Mouse (Mus musculus): ENCODE results near the gene Gm42674. TPM values are rescaled to one million over a fixed set of nuclear protein-coding genes. Genes with fewer than 3 reads are reported as not detected.

Gm42674 gene
- total and polyA plus RNA-seq, 2 experiments from 2014 or later = not detected

- no peak overlapping the region for H3K27ac ChIP-seq (ENCODE audit: low read depth)
- no peak for TF ChIP-seq CTCF (IDR thresholded peaks at IDR 0.05; ENCODE audit: low read depth)
- no peak for TF ChIP-seq EP300 (IDR thresholded peaks at IDR 0.05; ENCODE audit: low read depth)
- no peaks in the 10 kb centered on the region for H3K27me3 ChIP-seq (ENCODE audit: control insufficient read depth, insufficient read depth, low read length)
- WGBS = 71% methylated on average over 6 of the region's 6 CpGs
- H3K4me1 ChIP-seq (ENCODE audit: control insufficient read depth, insufficient read depth) = 0 out of 2 replicates have a peak, but pooled peaks cover 6% of the 10 kb centered on the region
- H3K9ac ChIP-seq (replicated peaks; ENCODE audit: low read depth, low read length) = no peak overlapping the region
- H3K4me3 ChIP-seq (ENCODE audit: low read depth, low read length) = no peak overlapping the region
- ATAC-seq (ENCODE audit: insufficient read depth, low read depth) (no peak), DNase-seq (ENCODE audit: low spot score) (no peak)
- H3K4me2 ChIP-seq (ENCODE audit: low read depth, low read length) = no peak overlapping the region
- 0 out of 2 replicates have a peak, but pooled peaks cover 3% of the 10 kb centered on the region for H3K9me3 ChIP-seq (replicated peaks; ENCODE audit: control insufficient read depth, low read length)
- no peaks in the 10 kb centered on the region for H3K36me3 ChIP-seq (replicated peaks; ENCODE audit: control insufficient read depth, insufficient read depth, low read length)
Observed at GRCm38 (mm10) chr3:90589390-90589789, 12.3 kb upstream of the Gm42674 start.

GRCm38 (mm10) chr3:90589947-90590346 is 11.8 kb upstream of the Gm42674 start, which contains the start of gene S100a2:
Gene S100a2, plus strand, starts transcription at chr3:90590247.
- Histone ChIP-seq H3K36me3 (replicated peaks; ENCODE audit: control insufficient read depth, insufficient read depth, low read length) (no peaks in the 10 kb centered on the region), H3K9ac (replicated peaks; ENCODE audit: low read depth, low read length) (no peak within 1 kb of the TSS), H3K4me2 (ENCODE audit: low read depth, low read length) (no peak within 1 kb of the TSS), H3K4me3 (ENCODE audit: low read depth, low read length) (no peak within 1 kb of the TSS), H3K9me3 (replicated peaks; ENCODE audit: control insufficient read depth, low read length) (0 out of 2 replicates have a peak, but pooled peaks cover 3% of the 10 kb centered on the region), H3K27me3 (ENCODE audit: control insufficient read depth, insufficient read depth, low read length) (no peaks in the 10 kb centered on the region), H3K27ac (ENCODE audit: low read depth) (no peak within 1 kb of the TSS), H3K4me1 (ENCODE audit: control insufficient read depth, insufficient read depth) (0 out of 2 replicates have a peak, but pooled peaks cover 6% of the 10 kb centered on the region)
- ATAC-seq (ENCODE audit: insufficient read depth, low read depth) (no peak), DNase-seq (ENCODE audit: low spot score) (no peak)
- TF ChIP-seq EP300 (IDR thresholded peaks at IDR 0.05; ENCODE audit: low read depth) (no peak), CTCF (IDR thresholded peaks at IDR 0.05; ENCODE audit: low read depth) (no peak)
- WGBS = 81% methylated on average over 8 of the region's 8 CpGs

DNA sequence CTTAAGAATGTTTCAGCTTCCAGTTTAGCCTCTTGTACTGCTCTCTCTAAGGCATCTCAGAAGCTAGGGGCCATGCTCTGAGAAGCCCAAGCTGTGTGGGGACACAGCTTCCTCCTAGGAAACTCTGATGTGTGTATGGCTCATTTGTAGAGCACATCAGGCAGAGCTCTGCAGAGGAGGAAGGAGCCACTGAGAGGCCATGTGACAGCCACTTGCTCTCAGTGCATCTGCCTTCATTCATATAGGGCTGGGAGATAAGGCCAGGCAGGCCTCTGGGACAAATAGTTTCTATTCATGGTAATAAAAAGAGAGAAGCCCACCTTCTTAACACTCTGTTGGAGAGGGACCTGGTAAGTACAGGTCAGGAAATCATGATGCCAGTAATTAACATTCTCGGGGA is 7.2 kb upstream of the Gm42674 start:
- Histone ChIP-seq H3K36me3 (replicated peaks; ENCODE audit: control insufficient read depth, insufficient read depth, low read length) (no peaks in the 10 kb centered on the region), H3K4me2 (ENCODE audit: low read depth, low read length) (no peak overlapping the region), H3K4me1 (ENCODE audit: control insufficient read depth, insufficient read depth) (no peaks in the 10 kb centered on the region), H3K9ac (replicated peaks; ENCODE audit: low read depth, low read length) (no peak overlapping the region), H3K4me3 (ENCODE audit: low read depth, low read length) (no peak overlapping the region), H3K27ac (ENCODE audit: low read depth) (no peak overlapping the region), H3K27me3 (ENCODE audit: control insufficient read depth, insufficient read depth, low read length) (no peaks in the 10 kb centered on the region), H3K9me3 (replicated peaks; ENCODE audit: control insufficient read depth, low read length) (0 out of 2 replicates have a peak, but pooled peaks cover 3% of the 10 kb centered on the region)
- TF ChIP-seq EP300 (IDR thresholded peaks at IDR 0.05; ENCODE audit: low read depth) (no peak), CTCF (IDR thresholded peaks at IDR 0.05; ENCODE audit: low read depth) (no peak)
- ATAC-seq (ENCODE audit: insufficient read depth, low read depth) = no peak
- DNase-seq (ENCODE audit: low spot score) = no peak
- WGBS = 73% methylated on average over 1 of the region's 1 CpGs

DNA sequence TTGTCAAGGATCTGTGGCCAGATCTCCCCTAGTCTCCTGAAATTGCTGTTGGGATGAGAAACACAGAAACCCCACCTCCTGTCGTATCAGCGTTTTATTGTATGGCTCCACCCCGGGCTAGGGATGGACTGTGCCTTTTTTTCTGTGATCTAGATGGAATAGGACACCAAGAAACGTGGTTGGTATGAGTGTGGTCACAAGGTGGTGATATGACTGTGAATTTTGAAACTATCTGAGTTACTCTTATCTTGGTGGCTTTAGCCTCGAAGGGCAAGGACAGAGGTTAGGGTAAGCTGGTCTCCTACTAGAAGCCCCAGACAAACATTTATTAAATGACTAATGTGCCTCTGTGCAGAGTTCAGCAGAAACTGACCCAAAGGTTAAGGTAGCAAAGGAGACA is 6.1 kb upstream of the Gm42674 start:
- H3K27ac ChIP-seq (ENCODE audit: low read depth) = no peak overlapping the region
- H3K36me3 ChIP-seq (replicated peaks; ENCODE audit: control insufficient read depth, insufficient read depth, low read length) = no peaks in the 10 kb centered on the region
- no peaks in the 10 kb centered on the region for H3K27me3 ChIP-seq (ENCODE audit: control insufficient read depth, insufficient read depth, low read length)
- 0 out of 2 replicates have a peak, but pooled peaks cover 3% of the 10 kb centered on the region for H3K9me3 ChIP-seq (replicated peaks; ENCODE audit: control insufficient read depth, low read length)
- peaks cover 5% of the 10 kb centered on the region; the same call in 1 of the 2 replicates for H3K4me1 ChIP-seq (ENCODE audit: control insufficient read depth, insufficient read depth)
- TF ChIP-seq CTCF (IDR thresholded peaks at IDR 0.05; ENCODE audit: low read depth) = no peak
- no peak for TF ChIP-seq EP300 (IDR thresholded peaks at IDR 0.05; ENCODE audit: low read depth)
- no peak overlapping the region for H3K9ac ChIP-seq (replicated peaks; ENCODE audit: low read depth, low read length)
- no peak overlapping the region for H3K4me3 ChIP-seq (ENCODE audit: low read depth, low read length)
- no peak for DNase-seq (ENCODE audit: low spot score)
- no peak for ATAC-seq (ENCODE audit: insufficient read depth, low read depth)
- H3K4me2 ChIP-seq (ENCODE audit: low read depth, low read length) = no peak overlapping the region
- 62% methylated on average over 5 of the region's 5 CpGs for WGBS

- Histone ChIP-seq H3K4me1 (ENCODE audit: control insufficient read depth, insufficient read depth) (peaks cover 10% of the 10 kb centered on the region; the same call in 1 of the 2 replicates), H3K36me3 (replicated peaks; ENCODE audit: control insufficient read depth, insufficient read depth, low read length) (no peaks in the 10 kb centered on the region), H3K4me2 (ENCODE audit: low read depth, low read length) (no peak overlapping the region), H3K9me3 (replicated peaks; ENCODE audit: control insufficient read depth, low read length) (0 out of 2 replicates have a peak, but pooled peaks cover 3% of the 10 kb centered on the region), H3K4me3 (ENCODE audit: low read depth, low read length) (no peak overlapping the region), H3K27ac (ENCODE audit: low read depth) (no peak overlapping the region), H3K9ac (replicated peaks; ENCODE audit: low read depth, low read length) (no peak overlapping the region), H3K27me3 (ENCODE audit: control insufficient read depth, insufficient read depth, low read length) (no peaks in the 10 kb centered on the region)
- ATAC-seq (ENCODE audit: insufficient read depth, low read depth) (no peak), DNase-seq (ENCODE audit: low spot score) (no peak)
- TF ChIP-seq EP300 (IDR thresholded peaks at IDR 0.05; ENCODE audit: low read depth) (no peak), CTCF (IDR thresholded peaks at IDR 0.05; ENCODE audit: low read depth) (no peak)
- 79% methylated on average over 6 of the region's 6 CpGs for WGBS
Observed at GRCm38 (mm10) chr3:90596810-90597209, 4.9 kb upstream of the Gm42674 start.

GRCm38 (mm10) chr3:90597736-90598135 is 4.0 kb upstream of the Gm42674 start:
- peaks cover 10% of the 10 kb centered on the region; the same call in 1 of the 2 replicates for H3K4me1 ChIP-seq (ENCODE audit: control insufficient read depth, insufficient read depth)
- H3K4me2 ChIP-seq (ENCODE audit: low read depth, low read length) = no peak overlapping the region
- H3K4me3 ChIP-seq (ENCODE audit: low read depth, low read length) = no peak overlapping the region
- H3K9ac ChIP-seq (replicated peaks; ENCODE audit: low read depth, low read length) = no peak overlapping the region
- WGBS = 39% methylated on average over 6 of the region's 6 CpGs
- H3K36me3 ChIP-seq (replicated peaks; ENCODE audit: control insufficient read depth, insufficient read depth, low read length) = no peaks in the 10 kb centered on the region
- H3K27me3 ChIP-seq (ENCODE audit: control insufficient read depth, insufficient read depth, low read length) = no peaks in the 10 kb centered on the region
- H3K27ac ChIP-seq (ENCODE audit: low read depth) = no peak overlapping the region
- DNase-seq (ENCODE audit: low spot score) (no peak), ATAC-seq (ENCODE audit: insufficient read depth, low read depth) (no peak)
- no peak for TF ChIP-seq EP300 (IDR thresholded peaks at IDR 0.05; ENCODE audit: low read depth)
- H3K9me3 ChIP-seq (replicated peaks; ENCODE audit: control insufficient read depth, low read length) = 0 out of 2 replicates have a peak, but pooled peaks cover 3% of the 10 kb centered on the region

All from heart, postnatal 0 days (tissue).